Mouse (Mus musculus) MEL (cell line): ENCODE results near the gene Spata32. TPM values are rescaled to one million over a fixed set of nuclear protein-coding genes. Genes with fewer than 3 reads are reported as not detected.

Experiments
- DNase-seq: peaks from one replicate; pipeline ENCODE4 v3.0.0; 2011; ENCODE audit warnings: low read depth, low spot score
- H3K27ac ChIP-seq: 2 replicates; pipeline ENCODE4 v1.5.1; 2012; ENCODE audit warnings: low read depth, mild to moderate bottlenecking, control low read depth, low read length, moderate library complexity; ENCODE audit not compliant: control insufficient read depth
- H3K27me3 ChIP-seq, 2 experiments: fragments of 150-350 bp in 1 of 2; sonication (generic) in 1 of 2; 2 replicates each; pipeline ENCODE4 v1.6.1; 2012; ENCODE audit warnings: low read length in 2 of 2, mild to moderate bottlenecking in 2 of 2, improper control_type of control experiment in 1 of 2, moderate library complexity in 1 of 2; ENCODE audit not compliant: insufficient read depth in 2 of 2, control insufficient read depth in 1 of 2
- H3K36me3 ChIP-seq, 2 experiments: 2 replicates each; pipeline ENCODE4 v1.6.1; 2012 to 2014; ENCODE audit warnings: low read length in 2 of 2, improper control_type of control experiment in 1 of 2, inconsistent platforms in 1 of 2, mild to moderate bottlenecking in 1 of 2; ENCODE audit not compliant: insufficient read depth in 2 of 2, control insufficient read depth in 1 of 2
- H3K4me1 ChIP-seq, 2 experiments: fragments of 150-350 bp in 1 of 2; sonication (generic) in 1 of 2; 2 replicates each; pipeline ENCODE4 v1.6.1; 2012; ENCODE audit warnings: low read length in 2 of 2, improper control_type of control experiment in 1 of 2, mild to moderate bottlenecking in 1 of 2; ENCODE audit not compliant: insufficient read depth in 2 of 2, control insufficient read depth in 1 of 2
- H3K4me3 ChIP-seq, 2 experiments: fragments of 150-350 bp in 1 of 2; sonication (generic) in 1 of 2; 2 replicates each; pipeline ENCODE4 v1.5.1; 2012; ENCODE audit warnings: low read depth in 2 of 2, low read length in 2 of 2, mild to moderate bottlenecking in 2 of 2, moderate library complexity in 2 of 2, control low read depth in 1 of 2, improper control_type of control experiment in 1 of 2; ENCODE audit not compliant: control insufficient read depth in 1 of 2, insufficient read depth in 1 of 2
- H3K79me2 ChIP-seq: 2 replicates; pipeline ENCODE4 v1.6.1; 2012; ENCODE audit warnings: mild to moderate bottlenecking, low read length, moderate library complexity; ENCODE audit not compliant: control insufficient read depth, poor library complexity, insufficient read depth
- H3K9ac ChIP-seq: 2 replicates; pipeline ENCODE4 v1.6.1; 2012; ENCODE audit warnings: low read depth, mild to moderate bottlenecking, control low read depth, low read length, moderate library complexity; ENCODE audit not compliant: control insufficient read depth, poor library complexity, severe bottlenecking
- H3K9me3 ChIP-seq: fragments of 150-350 bp; sonication (generic); replicated peaks from 2 replicates; pipeline ENCODE4 v1.6.1; 2012; ENCODE audit warnings: mild to moderate bottlenecking, low read length, improper control_type of control experiment, moderate library complexity; ENCODE audit not compliant: insufficient read depth
- CHD2 ChIP-seq: IDR thresholded peaks from 2 replicates; pipeline ENCODE4 v1.6.1; 2011; ENCODE audit warnings: low read length, improper control_type of control experiment
- E2F4 ChIP-seq: IDR thresholded peaks from 2 replicates; pipeline ENCODE4 v1.6.1; 2011; ENCODE audit warnings: low read depth, low read length, improper control_type of control experiment, borderline replicate concordance
- EP300 ChIP-seq, 2 experiments: IDR thresholded peaks; 2 replicates each; pipeline ENCODE4 v1.6.1; 2011; ENCODE audit warnings: improper control_type of control experiment in 2 of 2, low read length in 2 of 2, low read depth in 1 of 2, mild to moderate bottlenecking in 1 of 2
- ETS1 ChIP-seq: IDR thresholded peaks from 2 replicates; pipeline ENCODE4 v1.6.1; 2012; ENCODE audit warnings: low read depth, mild to moderate bottlenecking, inconsistent platforms, low read length, improper control_type of control experiment, moderate library complexity
- GABPA ChIP-seq: IDR thresholded peaks from 2 replicates; pipeline ENCODE4 v1.6.1; 2012; ENCODE audit warnings: low read depth, mild to moderate bottlenecking, inconsistent platforms, low read length, improper control_type of control experiment, moderate library complexity
- JUND ChIP-seq: IDR thresholded peaks from 2 replicates; pipeline ENCODE4 v1.6.1; 2011; ENCODE audit warnings: low read depth, mild to moderate bottlenecking, improper control_type of control experiment, low read length
- MAFK ChIP-seq: IDR thresholded peaks from 2 replicates; pipeline ENCODE4 v1.6.1; 2011; ENCODE audit warnings: low read depth, mild to moderate bottlenecking, low read length, improper control_type of control experiment, borderline replicate concordance
- MAZ ChIP-seq: IDR thresholded peaks from 2 replicates; pipeline ENCODE4 v1.6.1; 2012; ENCODE audit warnings: low read depth, mild to moderate bottlenecking, inconsistent platforms, low read length, improper control_type of control experiment
- MYB ChIP-seq: IDR thresholded peaks from 2 replicates; pipeline ENCODE4 v1.6.1; 2011; ENCODE audit warnings: mild to moderate bottlenecking, low read depth, low read length, improper control_type of control experiment
- NRF1 ChIP-seq: IDR thresholded peaks from 2 replicates; pipeline ENCODE4 v1.6.1; 2014; ENCODE audit warnings: low read depth, mild to moderate bottlenecking, inconsistent platforms, low read length, improper control_type of control experiment, moderate library complexity; ENCODE audit not compliant: poor library complexity, insufficient read depth, severe bottlenecking
- POLR2AphosphoS2 ChIP-seq: IDR thresholded peaks from 2 replicates; pipeline ENCODE4 v1.6.1; 2011; ENCODE audit warnings: low read length, improper control_type of control experiment
- RAD21 ChIP-seq: IDR thresholded peaks from 2 replicates; pipeline ENCODE4 v1.6.1; 2011; ENCODE audit warnings: mild to moderate bottlenecking, low read depth, low read length, improper control_type of control experiment
- RCOR1 ChIP-seq: IDR thresholded peaks from 2 replicates; pipeline ENCODE4 v1.6.1; 2012; ENCODE audit warnings: low read depth, mild to moderate bottlenecking, inconsistent platforms, low read length, improper control_type of control experiment
- SIN3A ChIP-seq: IDR thresholded peaks from 2 replicates; pipeline ENCODE4 v1.6.1; 2012; ENCODE audit warnings: low read length, improper control_type of control experiment, inconsistent platforms
- SMC3 ChIP-seq: IDR thresholded peaks from 2 replicates; pipeline ENCODE4 v1.6.1; 2011; ENCODE audit warnings: low read depth, low read length, improper control_type of control experiment
- TBP ChIP-seq: IDR thresholded peaks from 2 replicates; pipeline ENCODE4 v1.8.0; 2011; ENCODE audit warnings: low read depth, low read length, improper control_type of control experiment
- UBTF ChIP-seq: IDR thresholded peaks from 2 replicates; pipeline ENCODE4 v1.6.1; 2012; ENCODE audit warnings: low read depth, mild to moderate bottlenecking, inconsistent platforms, low read length, improper control_type of control experiment, moderate library complexity, borderline replicate concordance; ENCODE audit not compliant: insufficient read depth
- USF1 ChIP-seq: IDR thresholded peaks from 2 replicates; pipeline ENCODE4 v1.6.1; 2014; ENCODE audit warnings: low read depth, mild to moderate bottlenecking, inconsistent platforms, low read length, improper control_type of control experiment, moderate library complexity
- USF2 ChIP-seq, 2 experiments: IDR thresholded peaks; 2 replicates each; pipeline ENCODE4 v1.6.1; 2011 to 2012; ENCODE audit warnings: improper control_type of control experiment in 2 of 2, low read length in 2 of 2, borderline replicate concordance in 1 of 2, inconsistent platforms in 1 of 2, low read depth in 1 of 2, mild to moderate bottlenecking in 1 of 2; ENCODE audit not compliant: insufficient read depth in 1 of 2
- ZC3H11A ChIP-seq: IDR thresholded peaks from 2 replicates; pipeline ENCODE4 v1.6.1; 2012; ENCODE audit warnings: low read depth, mild to moderate bottlenecking, inconsistent platforms, low read length, improper control_type of control experiment
- ZKSCAN1 ChIP-seq: IDR thresholded peaks from 2 replicates; pipeline ENCODE4 v1.6.1; 2012; ENCODE audit warnings: low read depth, mild to moderate bottlenecking, inconsistent platforms, low read length, improper control_type of control experiment, moderate library complexity
- polyA plus RNA-seq, 2 experiments: library from polyadenylated mRNA; stranded (reverse) in 1 of 2; unstranded in 1 of 2; fragments of >175 nt in 1 of 2; fragments of >200 nt in 1 of 2; gene quantifications; 2 replicates each; pipeline versions ENCODE4 v1.2.1 to v1.2.4; 2012; ENCODE audit warnings: low replicate concordance in 2 of 2, low read depth in 1 of 2; ENCODE audit not compliant: insufficient read length in 2 of 2, insufficient read depth in 1 of 2, missing spikeins in 1 of 2
- total RNA-seq: library from RNA; depleted of rRNA; stranded (reverse); fragments of 300-350 nt; gene quantifications from 2 replicates; pipeline ENCODE4 v1.2.3, GENCODE M21; 2012

Gene Spata32
- total and polyA plus RNA-seq, 3 experiments: not detected

- no peak for TF ChIP-seq MYB
- TF ChIP-seq EP300 (IDR thresholded peaks at IDR 0.05; ENCODE audit: low read depth in 1 of 2, low read length in 2 of 2): no peak
- TF ChIP-seq MAZ: no peak
- TF ChIP-seq ETS1: no peak
- TF ChIP-seq USF2 (IDR thresholded peaks at IDR 0.05; ENCODE audit: borderline replicate concordance in 1 of 2, insufficient read depth in 1 of 2, low read depth in 1 of 2, low read length in 2 of 2): no peak
- TF ChIP-seq CHD2: no peak
- no peak for TF ChIP-seq GABPA
- no peak for TF ChIP-seq POLR2AphosphoS2
- no peak for TF ChIP-seq E2F4
- TF ChIP-seq TBP: no peak
- no peak for TF ChIP-seq SIN3A
- TF ChIP-seq ZKSCAN1: no peak
- TF ChIP-seq ZC3H11A: no peak
- TF ChIP-seq RAD21: no peak
- TF ChIP-seq JUND: no peak
- TF ChIP-seq SMC3: no peak
- TF ChIP-seq MAFK: no peak
- no peak for TF ChIP-seq USF1
- no peak for TF ChIP-seq RCOR1
- no peak for TF ChIP-seq NRF1
- no peaks in the 10 kb centered on the region for H3K79me2 ChIP-seq
- no peaks in the 10 kb centered on the region for H3K27me3 ChIP-seq
- no peak overlapping the region for H3K9ac ChIP-seq
- no peaks in the 10 kb centered on the region for H3K9me3 ChIP-seq
- peaks cover 0 to 3% of the 10 kb centered on the region in 2 experiments; a peak in 2 of 4 replicates for H3K36me3 ChIP-seq
- no peak overlapping the region for H3K4me3 ChIP-seq
- no peak for DNase-seq
- H3K27ac ChIP-seq: no peak overlapping the region
- H3K4me1 ChIP-seq: peaks cover 0 to 9% of the 10 kb centered on the region in 2 experiments; a peak in 2 of 4 replicates
Observed at GRCm38 (mm10) chr11:103221437-103221836, 3.2 kb upstream of the Spata32 start.

- Histone ChIP-seq H3K9me3 (no peaks in the 10 kb centered on the region), H3K9ac (no peak overlapping the region), H3K27me3 (no peaks in the 10 kb centered on the region), H3K4me3 (no peak overlapping the region), H3K79me2 (no peaks in the 10 kb centered on the region), H3K4me1 (peaks cover 0 to 9% of the 10 kb centered on the region in 2 experiments; a peak in 3 of 4 replicates), H3K36me3 (peaks cover 0 to 6% of the 10 kb centered on the region in 2 experiments; a peak in 2 of 4 replicates), H3K27ac (no peak overlapping the region)
- TF ChIP-seq USF2 (IDR thresholded peaks at IDR 0.05; ENCODE audit: borderline replicate concordance in 1 of 2, insufficient read depth in 1 of 2, low read depth in 1 of 2, low read length in 2 of 2) (no peak), MAFK (no peak), ZKSCAN1 (no peak), SMC3 (no peak), USF1 (no peak), UBTF (no peak), RCOR1 (no peak), MYB (no peak), POLR2AphosphoS2 (no peak), MAZ (no peak), NRF1 (no peak), SIN3A (no peak), EP300 (IDR thresholded peaks at IDR 0.05; ENCODE audit: low read depth in 1 of 2, low read length in 2 of 2) (no peak)
- DNase-seq: no peak
Observed at GRCm38 (mm10) chr11:103219995-103220394, 1.8 kb upstream of the Spata32 start.
